Mouse (Mus musculus): ENCODE data around the gene Rhobtb1. TPM values are rescaled to one million over a fixed set of nuclear protein-coding genes. Genes with fewer than 3 reads are reported as not detected.

Rhobtb1 gene
- total RNA-seq, 1 experiment = 2.7 TPM

- Histone ChIP-seq H3K9ac (ENCODE audit: insufficient read depth, low read depth, low read length, poor library complexity, severe bottlenecking) (no peak overlapping the region), H3K4me1 (ENCODE audit: control insufficient read depth in 2 of 2, insufficient read depth in 2 of 2, low read length in 2 of 2, poor library complexity in 1 of 2) (peaks cover 6 to 7% of the 10 kb centered on the region in 2 experiments), H3K36me3 (ENCODE audit: control insufficient read depth, insufficient read depth, low read length, poor library complexity, severe bottlenecking) (no peaks in the 10 kb centered on the region), H3K4me3 (ENCODE audit: insufficient read depth in 1 of 2, low read depth in 1 of 2, low read length in 2 of 2, poor library complexity in 1 of 2, severe bottlenecking in 1 of 2) (no peak overlapping the region), H3K27ac (ENCODE audit: insufficient read depth, low read depth, low read length, poor library complexity, severe bottlenecking) (no peak overlapping the region), H3K9me3 (ENCODE audit: control insufficient read depth, insufficient read depth, low read depth, low read length) (no peaks in the 10 kb centered on the region)
- no peak for TF ChIP-seq MAFK (IDR thresholded peaks at IDR 0.05; ENCODE audit: insufficient read depth, low read depth, low read length)
- TF ChIP-seq HCFC1 (IDR thresholded peaks at IDR 0.05; ENCODE audit: borderline replicate concordance, insufficient read depth, low read length) = no peak
- no peak for TF ChIP-seq ZNF384 (IDR thresholded peaks at IDR 0.05; ENCODE audit: low read depth, low read length)
- no peak for TF ChIP-seq CHD2 (IDR thresholded peaks at IDR 0.05; ENCODE audit: low read depth, low read length)
- TF ChIP-seq ZC3H11A (IDR thresholded peaks at IDR 0.05; ENCODE audit: borderline replicate concordance, low read depth, low read length) = no peak
- in situ Hi-C loops (cut with MboI; ENCODE audit: low sequenced_read_pairs in 2 of 2, unreplicated experiment in 2 of 2) = loop anchor here in 1 of 2 experiments (25.0 kb wide), 1 partner anchor 390 kb away; no protein-coding TSS in a partner anchor
- DNase-seq (ENCODE audit: low read depth, low spot score) = no peak
Measured at GRCm38 (mm10) chr10:69302667-69303066, 151.4 kb downstream of the Rhobtb1 start.

GRCm38 (mm10) chr10:69304819-69305218, 153.6 kb downstream of the Rhobtb1 start:
- H3K4me1 ChIP-seq (ENCODE audit: control insufficient read depth in 2 of 2, insufficient read depth in 2 of 2, low read length in 2 of 2, poor library complexity in 1 of 2) = peaks cover 6 to 7% of the 10 kb centered on the region in 2 experiments
- no peak for TF ChIP-seq ZNF384 (IDR thresholded peaks at IDR 0.05; ENCODE audit: low read depth, low read length)
- no peak for TF ChIP-seq ZC3H11A (IDR thresholded peaks at IDR 0.05; ENCODE audit: borderline replicate concordance, low read depth, low read length)
- no peak for TF ChIP-seq CHD2 (IDR thresholded peaks at IDR 0.05; ENCODE audit: low read depth, low read length)
- no peak for TF ChIP-seq MAFK (IDR thresholded peaks at IDR 0.05; ENCODE audit: insufficient read depth, low read depth, low read length)
- no peak for TF ChIP-seq HCFC1 (IDR thresholded peaks at IDR 0.05; ENCODE audit: borderline replicate concordance, insufficient read depth, low read length)
- no peak overlapping the region for H3K9ac ChIP-seq (ENCODE audit: insufficient read depth, low read depth, low read length, poor library complexity, severe bottlenecking)
- no peaks in the 10 kb centered on the region for H3K9me3 ChIP-seq (ENCODE audit: control insufficient read depth, insufficient read depth, low read depth, low read length)
- in situ Hi-C loops (cut with MboI; ENCODE audit: low sequenced_read_pairs in 2 of 2, unreplicated experiment in 2 of 2) = loop anchor here in 1 of 2 experiments (25.0 kb wide), 1 partner anchor 393 kb away; no protein-coding TSS in a partner anchor
- no peak overlapping the region for H3K4me3 ChIP-seq (ENCODE audit: insufficient read depth in 1 of 2, low read depth in 1 of 2, low read length in 2 of 2, poor library complexity in 1 of 2, severe bottlenecking in 1 of 2)
- DNase-seq (ENCODE audit: low read depth, low spot score) = no peak
- no peaks in the 10 kb centered on the region for H3K36me3 ChIP-seq (ENCODE audit: control insufficient read depth, insufficient read depth, low read length, poor library complexity, severe bottlenecking)
- H3K27ac ChIP-seq (ENCODE audit: insufficient read depth, low read depth, low read length, poor library complexity, severe bottlenecking) = no peak overlapping the region

GRCm38 (mm10) chr10:69305600-69305999, 154.4 kb downstream of the Rhobtb1 start:
- in situ Hi-C loops (cut with MboI; ENCODE audit: low sequenced_read_pairs in 2 of 2, unreplicated experiment in 2 of 2) = loop anchor here in 1 of 2 experiments (25.0 kb wide), 1 partner anchor 393 kb away; no protein-coding TSS in a partner anchor
- no peak for DNase-seq (ENCODE audit: low read depth, low spot score)

GRCm38 (mm10) chr10:69306205-69306604, 155.0 kb downstream of the Rhobtb1 start:
- Histone ChIP-seq H3K27ac (ENCODE audit: insufficient read depth, low read depth, low read length, poor library complexity, severe bottlenecking) (no peak overlapping the region), H3K9me3 (ENCODE audit: control insufficient read depth, insufficient read depth, low read depth, low read length) (no peaks in the 10 kb centered on the region), H3K9ac (ENCODE audit: insufficient read depth, low read depth, low read length, poor library complexity, severe bottlenecking) (no peak overlapping the region), H3K36me3 (ENCODE audit: control insufficient read depth, insufficient read depth, low read length, poor library complexity, severe bottlenecking) (no peaks in the 10 kb centered on the region), H3K4me3 (ENCODE audit: insufficient read depth in 1 of 2, low read depth in 1 of 2, low read length in 2 of 2, poor library complexity in 1 of 2, severe bottlenecking in 1 of 2) (peak overlapping the region in 1 of 2 experiments; percentile 25; a peak in 1 of 4 replicates), H3K4me1 (ENCODE audit: control insufficient read depth in 2 of 2, insufficient read depth in 2 of 2, low read length in 2 of 2, poor library complexity in 1 of 2) (peaks cover 6 to 7% of the 10 kb centered on the region in 2 experiments)
- no peak for DNase-seq (ENCODE audit: low read depth, low spot score)
- TF ChIP-seq ZC3H11A (IDR thresholded peaks at IDR 0.05; ENCODE audit: borderline replicate concordance, low read depth, low read length) (no peak), ZNF384 (IDR thresholded peaks at IDR 0.05; ENCODE audit: low read depth, low read length) (no peak), HCFC1 (IDR thresholded peaks at IDR 0.05; ENCODE audit: borderline replicate concordance, insufficient read depth, low read length) (no peak), CHD2 (IDR thresholded peaks at IDR 0.05; ENCODE audit: low read depth, low read length) (no peak), MAFK (IDR thresholded peaks at IDR 0.05; ENCODE audit: insufficient read depth, low read depth, low read length) (no peak)
- in situ Hi-C loops (cut with MboI; ENCODE audit: low sequenced_read_pairs in 2 of 2, unreplicated experiment in 2 of 2) = loop anchor here in 1 of 2 experiments (25.0 kb wide), 1 partner anchor 394 kb away; no protein-coding TSS in a partner anchor

More at GRCm38 (mm10) chr10:69305600-69305999, 154.4 kb downstream of the Rhobtb1 start:
- Histone ChIP-seq H3K36me3 (ENCODE audit: control insufficient read depth, insufficient read depth, low read length, poor library complexity, severe bottlenecking) (no peaks in the 10 kb centered on the region), H3K9me3 (ENCODE audit: control insufficient read depth, insufficient read depth, low read depth, low read length) (no peaks in the 10 kb centered on the region), H3K4me1 (ENCODE audit: control insufficient read depth in 2 of 2, insufficient read depth in 2 of 2, low read length in 2 of 2, poor library complexity in 1 of 2) (peaks cover 6 to 7% of the 10 kb centered on the region in 2 experiments), H3K9ac (ENCODE audit: insufficient read depth, low read depth, low read length, poor library complexity, severe bottlenecking) (no peak overlapping the region), H3K4me3 (ENCODE audit: insufficient read depth in 1 of 2, low read depth in 1 of 2, low read length in 2 of 2, poor library complexity in 1 of 2, severe bottlenecking in 1 of 2) (no peak overlapping the region), H3K27ac (ENCODE audit: insufficient read depth, low read depth, low read length, poor library complexity, severe bottlenecking) (no peak overlapping the region)
- TF ChIP-seq ZC3H11A (IDR thresholded peaks at IDR 0.05; ENCODE audit: borderline replicate concordance, low read depth, low read length) (no peak), ZNF384 (IDR thresholded peaks at IDR 0.05; ENCODE audit: low read depth, low read length) (no peak), MAFK (IDR thresholded peaks at IDR 0.05; ENCODE audit: insufficient read depth, low read depth, low read length) (no peak), CHD2 (IDR thresholded peaks at IDR 0.05; ENCODE audit: low read depth, low read length) (no peak), HCFC1 (IDR thresholded peaks at IDR 0.05; ENCODE audit: borderline replicate concordance, insufficient read depth, low read length) (no peak)

Data from ES-E14 (cell line).